Comparison of ENCODE assay signal across 21 mouse cellular contexts in genomic region chr14:104905706-104906105, GRCm38 (mm10).
A peak's percentile ranks its signal among the peaks of the same experiment; 100 is the strongest.
DNase-seq lines count a peak whose midpoint lies in the region; ATAC-seq and TF ChIP-seq lines count a peak whose summit lies in the region.
"Had no signal": no experiment of that assay in that cellular context is flagged by ENCODE, and none has a peak within 500 bp of the region (broad histone marks: within the 10 kb centered on the region; RNA-seq: fewer than 3 reads in every experiment).

No protein-coding gene starts in this region.

- H3K4me1 ChIP-seq in intestine, postnatal 0 days (replicated peaks; ENCODE audit: control insufficient read depth, insufficient read depth, low read length) = no peaks in the 10 kb centered on the region
- no peaks in the 10 kb centered on the region for H3K4me1 ChIP-seq in intestine, embryonic 16.5 days (ENCODE audit: control insufficient read depth, insufficient read depth, low read length)
- H3K4me1 ChIP-seq in midbrain, postnatal 0 days (ENCODE audit: insufficient read depth, low read length) = no peaks in the 10 kb centered on the region
- H3K4me1 ChIP-seq in midbrain, embryonic 11.5 days (ENCODE audit: control insufficient read depth, insufficient read depth, low read length) = no peaks in the 10 kb centered on the region
- H3K4me1 ChIP-seq: embryonic facial prominence, embryonic 12.5 days; forebrain, embryonic 15.5 days; heart, embryonic 15.5 days; hindbrain, embryonic 15.5 days had no signal

- no peak for ATAC-seq in intestine, postnatal 0 days
- ATAC-seq in intestine, embryonic 16.5 days = no peak
- no peak for ATAC-seq in midbrain, postnatal 0 days (ENCODE audit: low FRiP score)
- ATAC-seq in midbrain, embryonic 11.5 days (ENCODE audit: low FRiP score) = no peak
- no peak for ATAC-seq in megakaryocyte progenitor cell, adult 5-6 weeks (replicated peaks; ENCODE audit: poor library complexity)
- ATAC-seq: forebrain, embryonic 15.5 days; Patski had no signal

- DNase-seq in midbrain, postnatal 0 days (ENCODE audit: low spot score) = no peak
- no peak for DNase-seq in midbrain, embryonic 11.5 days (ENCODE audit: low spot score, missing footprints)
- peak; percentile 60 for DNase-seq in R1 (ENCODE audit: low read depth, low spot score)
- DNase-seq in frontal cortex, postnatal 10 days (ENCODE audit: low spot score in 2 of 2) = no peak
- DNase-seq: adrenal gland, adult 8-10 months; cerebellum, adult 11-12 months; cerebellum, adult 9-10 months; cerebellum, postnatal 25 days; gastrocnemius, postnatal 14 days; heart, adult 2 months; heart, postnatal 14 days had no signal

- H3K27ac ChIP-seq in intestine, postnatal 0 days (ENCODE audit: low read depth, low read length) = no peak overlapping the region
- no peak overlapping the region for H3K27ac ChIP-seq in intestine, embryonic 16.5 days (ENCODE audit: low read length)
- no peak overlapping the region for H3K27ac ChIP-seq in midbrain, postnatal 0 days (ENCODE audit: low read depth, low read length)
- no peak overlapping the region for H3K27ac ChIP-seq in midbrain, embryonic 11.5 days (ENCODE audit: low read depth, low read length)
- H3K27ac ChIP-seq: embryonic facial prominence, embryonic 12.5 days; forebrain, embryonic 15.5 days; heart, adult 2 months; heart, embryonic 15.5 days; hindbrain, embryonic 15.5 days had no signal

- no peaks in the 10 kb centered on the region for H3K36me3 ChIP-seq in intestine, postnatal 0 days (ENCODE audit: control insufficient read depth, insufficient read depth)
- no peaks in the 10 kb centered on the region for H3K36me3 ChIP-seq in intestine, embryonic 16.5 days (ENCODE audit: control insufficient read depth, insufficient read depth, low read length)
- H3K36me3 ChIP-seq in midbrain, postnatal 0 days (ENCODE audit: insufficient read depth, low read length) = no peaks in the 10 kb centered on the region
- H3K36me3 ChIP-seq in midbrain, embryonic 11.5 days (ENCODE audit: control insufficient read depth, insufficient read depth, low read length) = no peaks in the 10 kb centered on the region
- H3K36me3 ChIP-seq: embryonic facial prominence, embryonic 12.5 days; forebrain, embryonic 15.5 days; heart, embryonic 15.5 days; hindbrain, embryonic 15.5 days had no signal

- no peak overlapping the region for H3K4me2 ChIP-seq in intestine, postnatal 0 days (replicated peaks; ENCODE audit: low read depth)
- H3K4me2 ChIP-seq in intestine, embryonic 16.5 days (ENCODE audit: low read depth, low read length) = no peak overlapping the region
- H3K4me2 ChIP-seq in midbrain, postnatal 0 days (ENCODE audit: low read depth, low read length, poor library complexity, severe bottlenecking) = no peak overlapping the region
- H3K4me2 ChIP-seq in midbrain, embryonic 11.5 days = no peak overlapping the region
- H3K4me2 ChIP-seq: embryonic facial prominence, embryonic 12.5 days; forebrain, embryonic 15.5 days; heart, embryonic 11.5 days; heart, embryonic 15.5 days; hindbrain, embryonic 15.5 days had no signal

- no peak overlapping the region for H3K4me3 ChIP-seq in intestine, postnatal 0 days (ENCODE audit: low read depth, low read length)
- H3K4me3 ChIP-seq in intestine, embryonic 16.5 days (ENCODE audit: low read length) = no peak overlapping the region
- no peak overlapping the region for H3K4me3 ChIP-seq in midbrain, postnatal 0 days (ENCODE audit: low read depth, low read length)
- H3K4me3 ChIP-seq in midbrain, embryonic 11.5 days (ENCODE audit: low read depth, low read length) = no peak overlapping the region
- H3K4me3 ChIP-seq: embryonic facial prominence, embryonic 12.5 days; forebrain, embryonic 15.5 days; heart, adult 2 months; heart, embryonic 15.5 days; hindbrain, embryonic 15.5 days had no signal

- H3K9ac ChIP-seq in intestine, postnatal 0 days (ENCODE audit: low read depth, low read length) = no peak overlapping the region
- no peak overlapping the region for H3K9ac ChIP-seq in intestine, embryonic 16.5 days (ENCODE audit: low read depth, low read length)
- H3K9ac ChIP-seq in midbrain, postnatal 0 days (replicated peaks; ENCODE audit: low read length, poor library complexity, severe bottlenecking) = no peak overlapping the region
- H3K9ac ChIP-seq in midbrain, embryonic 11.5 days (ENCODE audit: low read length) = no peak overlapping the region
- H3K9ac ChIP-seq: embryonic facial prominence, embryonic 12.5 days; forebrain, embryonic 15.5 days; heart, embryonic 15.5 days; hindbrain, embryonic 15.5 days had no signal

- H3K27me3 ChIP-seq in intestine, postnatal 0 days (replicated peaks; ENCODE audit: control insufficient read depth, insufficient read depth, low read length) = no peaks in the 10 kb centered on the region
- H3K27me3 ChIP-seq in intestine, embryonic 16.5 days (replicated peaks; ENCODE audit: control insufficient read depth, insufficient read depth, low read length) = no peaks in the 10 kb centered on the region
- no peaks in the 10 kb centered on the region for H3K27me3 ChIP-seq in midbrain, postnatal 0 days (ENCODE audit: insufficient read depth, low read length)
- H3K27me3 ChIP-seq in midbrain, embryonic 11.5 days (ENCODE audit: control insufficient read depth, insufficient read depth, low read length) = no peaks in the 10 kb centered on the region
- H3K27me3 ChIP-seq: CH12.LX; embryonic facial prominence, embryonic 12.5 days; forebrain, embryonic 15.5 days; heart, embryonic 15.5 days; hindbrain, embryonic 15.5 days had no signal

- 0 out of 2 replicates have a peak, but pooled peaks have one; percentile 10 for TF ChIP-seq CTCF in intestine, postnatal 0 days (IDR thresholded peaks at IDR 0.05; ENCODE audit: low read depth)
- TF ChIP-seq CTCF in midbrain, postnatal 0 days (IDR thresholded peaks at IDR 0.05) = peak; percentile 36

- no peaks in the 10 kb centered on the region for H3K9me3 ChIP-seq in intestine, postnatal 0 days (ENCODE audit: control insufficient read depth)
- no peaks in the 10 kb centered on the region for H3K9me3 ChIP-seq in intestine, embryonic 16.5 days (ENCODE audit: control insufficient read depth, low read length)
- no peaks in the 10 kb centered on the region for H3K9me3 ChIP-seq in midbrain, postnatal 0 days (ENCODE audit: low read length)
- no peaks in the 10 kb centered on the region for H3K9me3 ChIP-seq in midbrain, embryonic 11.5 days (ENCODE audit: control insufficient read depth, low read length)
- H3K9me3 ChIP-seq: embryonic facial prominence, embryonic 12.5 days; forebrain, embryonic 15.5 days; heart, embryonic 15.5 days; hindbrain, embryonic 15.5 days had no signal
